ENCODE assay signal across 8 mouse cellular contexts in the genomic region with DNA sequence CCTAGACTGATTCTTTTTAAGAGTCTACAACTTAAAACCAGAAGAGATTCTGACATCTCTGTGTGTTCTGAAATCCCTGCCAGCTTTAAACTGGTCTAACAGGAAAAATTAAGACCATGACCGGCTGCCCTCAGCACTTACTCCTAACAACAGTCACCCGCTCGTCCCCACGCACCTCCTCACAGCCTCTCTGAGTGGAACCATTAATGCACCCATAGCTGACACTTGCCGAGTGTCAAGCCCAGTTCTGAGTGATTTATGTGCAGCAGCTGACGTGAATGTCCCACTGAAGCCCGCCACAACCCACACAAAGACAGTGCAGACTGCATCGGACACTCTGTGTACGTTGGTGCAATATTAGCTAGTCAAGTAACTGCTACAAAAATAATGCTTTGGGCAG.
A peak's percentile ranks its signal among the peaks of the same experiment; 100 is the strongest.
DNase-seq lines count a peak whose midpoint lies in the region; ATAC-seq and TF ChIP-seq lines count a peak whose summit lies in the region.

No protein-coding gene starts in this region.

- H3K9me3 ChIP-seq in embryonic facial prominence, embryonic 14.5 days (ENCODE audit: control insufficient read depth, low read length), result no peaks in the 10 kb centered on the region

- peak overlapping the region; percentile 34 for H3K4me3 ChIP-seq in embryonic facial prominence, embryonic 14.5 days (ENCODE audit: low read depth, low read length)
- peak overlapping the region; percentile 86 for H3K4me3 ChIP-seq in myocyte

- 35% methylated on average over 9 of the region's 9 CpGs for WGBS in embryonic facial prominence, embryonic 14.5 days

- H3K79me2 ChIP-seq in myocyte (ENCODE audit: control insufficient read depth, insufficient read depth), result peaks cover 99% of the 10 kb centered on the region

- DNase-seq in embryo, embryonic 11 days, result peak; percentile 41
- no peak for DNase-seq in embryo, embryonic 10.5 days (ENCODE audit: low spot score)
- peak; percentile 42 for DNase-seq in kidney, adult 9 months
- DNase-seq in kidney, adult 11 months, result no peak
- peak; percentile 55 for DNase-seq in embryonic facial prominence, embryonic 14.5 days (ENCODE audit: low spot score)
- DNase-seq in frontal cortex, postnatal 36 days (ENCODE audit: low spot score in 2 of 2), result no peak
- no peak for DNase-seq in left cerebral cortex, adult 8-10 months (ENCODE audit: low spot score in 2 of 2)

- peak overlapping the region; percentile 62 for H3K4me2 ChIP-seq in embryonic facial prominence, embryonic 14.5 days (ENCODE audit: low read depth, low read length)
- H3K4me2 ChIP-seq in myocyte (ENCODE audit: low read depth), result peak overlapping the region; percentile 99

- no peak overlapping the region for H3ac ChIP-seq in myocyte (ENCODE audit: control insufficient read depth, insufficient read length)

- peak overlapping the region; percentile 62 for H3K9ac ChIP-seq in embryonic facial prominence, embryonic 14.5 days (ENCODE audit: low read depth, low read length)

- peaks cover 68% of the 10 kb centered on the region for H3K4me1 ChIP-seq in embryonic facial prominence, embryonic 14.5 days (ENCODE audit: control insufficient read depth, insufficient read depth, low read length)

- peak overlapping the region; percentile 61 for H3K27ac ChIP-seq in embryonic facial prominence, embryonic 14.5 days (replicated peaks; ENCODE audit: low read depth, low read length)

- H3K36me3 ChIP-seq in embryonic facial prominence, embryonic 14.5 days (ENCODE audit: control insufficient read depth, insufficient read depth, low read length), result peaks cover 21% of the 10 kb centered on the region
- peaks cover 21% of the 10 kb centered on the region for H3K36me3 ChIP-seq in myocyte (ENCODE audit: control insufficient read depth, insufficient read depth)

- peak; percentile 56 for TF ChIP-seq POLR2A in myocyte (IDR thresholded peaks at IDR 0.05; ENCODE audit: insufficient read length, low read depth)

- ATAC-seq in embryonic facial prominence, embryonic 14.5 days (ENCODE audit: low read depth), result no peak

- no peaks in the 10 kb centered on the region for H3K27me3 ChIP-seq in embryonic facial prominence, embryonic 14.5 days (replicated peaks; ENCODE audit: control insufficient read depth, insufficient read depth, low read length)
- H3K27me3 ChIP-seq in myocyte (ENCODE audit: control insufficient read depth, insufficient read depth, insufficient read length), result no peaks in the 10 kb centered on the region

TF ChIP-seq in myocyte, 11 proteins besides CTCF, POLR2A, EP300 and RAD21:
- TF ChIP-seq MAX (IDR thresholded peaks at IDR 0.05; ENCODE audit: low read depth) (no peak), MYOD1 (IDR thresholded peaks at IDR 0.05; ENCODE audit: control insufficient read depth in 1 of 3, insufficient read length in 2 of 3, low read depth in 2 of 3) (peak; percentile 37 to 99 (median 97)), TCF12 (IDR thresholded peaks at IDR 0.05; ENCODE audit: insufficient read depth, poor library complexity, severe bottlenecking) (peak; percentile 64), SRF (IDR thresholded peaks at IDR 0.05; ENCODE audit: control insufficient read depth, insufficient read length, low read depth) (no peak), USF1 (IDR thresholded peaks at IDR 0.05; ENCODE audit: low read depth) (no peak), CEBPB (IDR thresholded peaks at IDR 0.05; ENCODE audit: insufficient read depth, poor library complexity, severe bottlenecking) (no peak), REST (IDR thresholded peaks at IDR 0.05; ENCODE audit: insufficient read depth, insufficient read length) (no peak), TCF3 (IDR thresholded peaks at IDR 0.05; ENCODE audit: insufficient read length, low read depth) (peak; percentile 56), E2F4 (IDR thresholded peaks at IDR 0.05; ENCODE audit: insufficient read depth) (no peak), MYOG (IDR thresholded peaks at IDR 0.05; ENCODE audit: control insufficient read depth in 1 of 3, insufficient read depth in 1 of 3, insufficient read length in 2 of 3, low read depth in 2 of 3) (peak; percentile 46 to 82 (median 48)), POLR2AphosphoS2 (IDR thresholded peaks at IDR 0.05; ENCODE audit: insufficient read length, low read depth) (peak; percentile 72)

Comparison
In these comparisons a context has a peak if more than half of its experiments do, and no peak if none do; other contexts are left out.
1. DNase-seq: peak in embryo, embryonic 11 days (single experiment), kidney, adult 9 months (single experiment) and embryonic facial prominence, embryonic 14.5 days (single experiment); none in embryo, embryonic 10.5 days (single experiment), kidney, adult 11 months (single experiment), frontal cortex, postnatal 36 days (0 of 2) and left cerebral cortex, adult 8-10 months (0 of 2).